In genomic region chr7:58488250-58488649, GRCm38 (mm10) we compare ENCODE assay signal across 17 mouse cellular contexts.
DNase-seq lines count a peak whose midpoint lies in the region; ATAC-seq and TF ChIP-seq lines count a peak whose summit lies in the region.
"Had no signal": no experiment of that assay in that cellular context is flagged by ENCODE, and none has a peak within 500 bp of the region (broad histone marks: within the 10 kb centered on the region; RNA-seq: fewer than 3 reads in every experiment).

No protein-coding gene starts in this region.

- peak; percentile 63 for DNase-seq in forebrain, embryonic 14.5 days (ENCODE audit: low spot score)
- no peak for DNase-seq in forebrain, embryonic 11.5 days (ENCODE audit: low spot score)
- DNase-seq in left cerebral cortex, adult 11 months (ENCODE audit: low spot score) = peak; percentile 23
- DNase-seq in left cerebral cortex, postnatal 4 days = no peak
- DNase-seq in left cerebral cortex, adult 2 months (ENCODE audit: extremely low spot score in 1 of 2, low spot score in 2 of 2) = peak in 1 of 2 experiments; percentile 13
- DNase-seq in right cerebral cortex, postnatal 4 days = peak; percentile 8
- no peak for DNase-seq in cerebellum, postnatal 36 days
- DNase-seq in neural tube, embryonic 10.5 days (ENCODE audit: extremely low spot score, low spot score) = no peak
- DNase-seq: cerebellum, postnatal 10 days; kidney, adult 8-10 months; liver, postnatal 0 days; spleen, adult 18-20 months; thymus, postnatal 25 days had no signal

- H3K4me1 ChIP-seq in forebrain, embryonic 14.5 days (ENCODE audit: control insufficient read depth, insufficient read depth, low read length) = no peaks in the 10 kb centered on the region
- no peaks in the 10 kb centered on the region for H3K4me1 ChIP-seq in forebrain, embryonic 11.5 days (replicated peaks; ENCODE audit: control insufficient read depth, insufficient read depth, low read length)
- H3K4me1 ChIP-seq: heart, embryonic 13.5 days; limb, embryonic 12.5 days had no signal

- H3K9ac ChIP-seq in forebrain, embryonic 14.5 days (ENCODE audit: low read length) = no peak overlapping the region
- no peak overlapping the region for H3K9ac ChIP-seq in forebrain, embryonic 11.5 days (ENCODE audit: low read length)
- H3K9ac ChIP-seq: heart, embryonic 13.5 days; limb, embryonic 12.5 days; liver, postnatal 0 days had no signal

- no peaks in the 10 kb centered on the region for H3K27me3 ChIP-seq in forebrain, embryonic 14.5 days (replicated peaks; ENCODE audit: control insufficient read depth, insufficient read depth, low read length)
- H3K27me3 ChIP-seq in forebrain, embryonic 11.5 days (ENCODE audit: control insufficient read depth, insufficient read depth, low read length) = no peaks in the 10 kb centered on the region
- H3K27me3 ChIP-seq: heart, embryonic 13.5 days; limb, embryonic 12.5 days; Patski had no signal

- intact Hi-C loops in left cerebral cortex, postnatal 4 days (cut with DNase I) = no loop called here
- intact Hi-C loops in left cerebral cortex, adult 2 months (cut with DNase I) = no loop called here

- 35% methylated on average over 2 of the region's 2 CpGs for whole genome bisulfite sequencing in forebrain, embryonic 14.5 days
- whole genome bisulfite sequencing in forebrain, embryonic 11.5 days = 51% methylated on average over 2 of the region's 2 CpGs

- TF ChIP-seq CTCF in left cerebral cortex, adult 2 months (IDR thresholded peaks at IDR 0.05) = no peak

- no peak overlapping the region for H3K4me3 ChIP-seq in forebrain, embryonic 14.5 days (ENCODE audit: low read depth, low read length)
- H3K4me3 ChIP-seq in forebrain, embryonic 11.5 days (ENCODE audit: low read depth, low read length) = no peak overlapping the region
- H3K4me3 ChIP-seq in left cerebral cortex, adult 2 months = no peak overlapping the region
- H3K4me3 ChIP-seq: heart, embryonic 13.5 days; limb, embryonic 12.5 days had no signal

- 0 out of 2 replicates have a peak overlapping the region, but pooled peaks have one; percentile 10 for H3K27ac ChIP-seq in forebrain, embryonic 14.5 days (ENCODE audit: low read depth, low read length)
- H3K27ac ChIP-seq in forebrain, embryonic 11.5 days (ENCODE audit: low read depth, low read length) = no peak overlapping the region
- H3K27ac ChIP-seq in left cerebral cortex, adult 2 months = peak overlapping the region; percentile 49; the same call in 1 of the 2 replicates
- H3K27ac ChIP-seq: heart, embryonic 13.5 days; limb, embryonic 12.5 days; macrophage had no signal

- ATAC-seq in forebrain, embryonic 14.5 days = peak; percentile 65; the same call in 1 of the 2 replicates
- no peak for ATAC-seq in forebrain, embryonic 11.5 days (replicated peaks; ENCODE audit: low FRiP score)
- ATAC-seq: liver, postnatal 0 days; Patski had no signal

- no peaks in the 10 kb centered on the region for H3K9me3 ChIP-seq in forebrain, embryonic 14.5 days (replicated peaks; ENCODE audit: control insufficient read depth, low read length)
- H3K9me3 ChIP-seq in forebrain, embryonic 11.5 days (ENCODE audit: control insufficient read depth, low read length) = no peaks in the 10 kb centered on the region
- H3K9me3 ChIP-seq: heart, embryonic 13.5 days; limb, embryonic 12.5 days had no signal

- H3K4me2 ChIP-seq in forebrain, embryonic 14.5 days (ENCODE audit: low read length) = no peak overlapping the region
- H3K4me2 ChIP-seq in forebrain, embryonic 11.5 days (ENCODE audit: low read depth, low read length, severe bottlenecking) = no peak overlapping the region
- H3K4me2 ChIP-seq: heart, embryonic 13.5 days; limb, embryonic 12.5 days had no signal

- H3K36me3 ChIP-seq in forebrain, embryonic 14.5 days (ENCODE audit: control insufficient read depth, insufficient read depth, low read length) = no peaks in the 10 kb centered on the region
- H3K36me3 ChIP-seq in forebrain, embryonic 11.5 days (ENCODE audit: control insufficient read depth, insufficient read depth, low read length) = no peaks in the 10 kb centered on the region
- H3K36me3 ChIP-seq: heart, embryonic 13.5 days; limb, embryonic 12.5 days had no signal

Comparison
In these comparisons a context has a peak if more than half of its experiments do, and no peak if none do; other contexts are left out.
1. DNase-seq: peak in forebrain, embryonic 14.5 days (single experiment), left cerebral cortex, adult 11 months (single experiment) and right cerebral cortex, postnatal 4 days (single experiment); none in forebrain, embryonic 11.5 days (single experiment), left cerebral cortex, postnatal 4 days (single experiment), cerebellum, postnatal 36 days (0 of 2) and neural tube, embryonic 10.5 days (single experiment).